Mouse (Mus musculus) limb, embryonic 14.5 days (tissue): Measurements from ENCODE around the gene Ugt1a5. TPM values are rescaled to one million over a fixed set of nuclear protein-coding genes. Genes with fewer than 3 reads are reported as not detected.
"Not testable (repeated sequence)": the region's sequence is repeated elsewhere in the genome, so short reads cannot be mapped to it uniquely, and the experiment has no call there.

Source experiments
- ATAC-seq: fragments of 200-750 bp; cut with Nextera tagmentation; 2 replicates; pipeline ENCODE4 v1.8.0; 2017; ENCODE audit warnings: low read depth, moderate number of reproducible peaks, moderate TSS enrichment; ENCODE audit not compliant: low FRiP score
- DNase-seq: peaks from one replicate; pipeline ENCODE4 v3.0.0-alpha.2; 2015; ENCODE audit warnings: low spot score
- H3K27ac ChIP-seq: fragments of 300-500 bp; sonication (generic); replicated peaks from 2 replicates; pipeline ENCODE4 v1.5.1; 2014; ENCODE audit warnings: low read depth, mild to moderate bottlenecking, low read length, moderate library complexity, mixed read lengths
- H3K27me3 ChIP-seq: fragments of 300-500 bp; sonication (generic); 2 replicates; pipeline ENCODE4 v1.6.1; 2014; ENCODE audit warnings: low read length, mixed read lengths; ENCODE audit not compliant: control insufficient read depth, insufficient read depth
- H3K36me3 ChIP-seq: fragments of 300-500 bp; sonication (generic); 2 replicates; pipeline ENCODE4 v1.6.1; 2014; ENCODE audit warnings: mild to moderate bottlenecking, low read length, moderate library complexity, mixed read lengths; ENCODE audit not compliant: control insufficient read depth, insufficient read depth
- H3K4me1 ChIP-seq: fragments of 300-500 bp; sonication (generic); 2 replicates; pipeline ENCODE4 v1.6.1; 2014; ENCODE audit warnings: antibody characterized with exemption, low read length, mixed read lengths; ENCODE audit not compliant: control insufficient read depth, insufficient read depth
- H3K4me2 ChIP-seq: fragments of 300-500 bp; sonication (generic); replicated peaks from 2 replicates; pipeline ENCODE4 v1.6.1; 2014; ENCODE audit warnings: low read depth, mild to moderate bottlenecking, low read length, moderate library complexity; ENCODE audit not compliant: severe bottlenecking
- H3K4me3 ChIP-seq: fragments of 300-500 bp; sonication (generic); replicated peaks from 2 replicates; pipeline ENCODE4 v1.5.1; 2014; ENCODE audit warnings: low read length
- H3K9ac ChIP-seq: fragments of 300-500 bp; sonication (generic); 2 replicates; pipeline ENCODE4 v1.6.1; 2014; ENCODE audit warnings: mild to moderate bottlenecking, low read depth, low read length, moderate library complexity; ENCODE audit not compliant: severe bottlenecking
- H3K9me3 ChIP-seq: fragments of 300-500 bp; sonication (generic); 2 replicates; pipeline ENCODE4 v1.6.1; 2016; ENCODE audit warnings: low read length; ENCODE audit not compliant: control insufficient read depth
- POLR2A ChIP-seq: fragments of 200-500 bp; IDR thresholded peaks from 2 replicates; pipeline ENCODE4 v1.8.0; 2012; ENCODE audit warnings: inconsistent platforms, mild to moderate bottlenecking, moderate library complexity, borderline replicate concordance; ENCODE audit not compliant: insufficient read depth, insufficient read length; ENCODE audit errors: extremely low read depth
- WGBS: fragments of 180-500 bp; shearing (Covaris S2); extraction: QIAGEN DNeasy Blood & Tissue Kit; methylation state at CpG from one replicate; pipeline ENCODE4 v1.1.7; 2014; 5-methylcytosine and 5-hydroxymethylcytosine counted together
- polyA plus RNA-seq, 2 experiments: library from polyadenylated mRNA; depleted of rRNA in 1 of 2; stranded (reverse) in 1 of 2; unstranded in 1 of 2; fragments of >200 nt; fragmentation: Nextera tagmentation in 1 of 2; extraction: Ambion mirVana in 1 of 2; gene quantifications; 2 replicates each; pipeline versions ENCODE4 v1.2.1 to v1.2.3; 2012 to 2014

Gene Ugt1a5
- polyA plus RNA-seq, 2 experiments: 0.08 TPM; not detected in 1

DNA sequence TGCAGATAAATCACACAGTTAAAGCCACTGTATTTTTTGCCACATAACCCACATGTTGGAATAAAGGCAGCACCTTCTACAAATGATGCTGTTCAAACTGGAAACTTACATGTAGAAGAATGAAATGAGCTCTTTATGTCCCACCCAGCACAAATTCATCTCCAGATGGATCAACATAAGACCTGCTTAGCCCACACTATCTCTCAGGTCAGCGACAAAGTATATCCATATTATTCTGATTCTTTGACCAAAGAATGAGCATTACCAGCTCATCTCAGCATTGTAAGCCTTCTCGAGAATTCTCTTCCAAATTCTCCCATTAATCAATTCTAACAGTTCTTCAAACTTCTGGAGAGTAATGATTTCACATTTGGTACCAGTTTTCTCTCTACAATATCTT is 56.4 kb downstream of the Ugt1a5 start:
- ATAC-seq: no peak
- Histone ChIP-seq H3K27me3 (no peaks in the 10 kb centered on the region), H3K27ac (no peak overlapping the region), H3K4me2 (no peak overlapping the region), H3K4me3 (no peak overlapping the region), H3K4me1 (no peaks in the 10 kb centered on the region), H3K36me3 (no peaks in the 10 kb centered on the region), H3K9me3 (peaks cover 29% of the 10 kb centered on the region), H3K9ac (no peak overlapping the region)
- DNase-seq: no peak
- no peak for TF ChIP-seq POLR2A
- WGBS: 50% methylated on average over 2 of the region's 2 CpGs

DNA sequence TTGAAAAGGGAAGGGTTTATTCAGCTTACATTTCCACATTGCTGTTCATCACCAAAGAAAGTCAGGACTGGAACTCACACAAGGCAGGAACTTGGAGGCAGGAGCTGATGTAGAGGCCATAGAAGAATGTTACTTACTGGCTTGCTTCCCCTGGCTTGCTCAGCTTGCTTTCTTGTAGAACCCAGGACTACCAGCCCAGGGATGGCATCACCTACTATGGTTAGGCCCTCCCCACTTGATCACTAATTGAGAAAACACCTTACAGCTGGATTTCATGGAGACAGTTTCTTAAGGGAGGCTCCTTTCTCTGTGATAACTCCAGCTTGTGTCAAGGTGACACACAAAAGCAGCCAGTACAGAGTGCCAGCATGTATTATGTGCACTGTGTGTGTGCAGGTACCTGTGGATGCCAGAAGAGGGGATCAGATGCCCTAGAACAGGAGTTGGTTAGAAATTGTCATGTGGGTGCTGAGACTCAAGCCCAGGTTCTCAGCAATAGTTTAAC is 57.3 kb downstream of the Ugt1a5 start:
- ATAC-seq, H3K27ac ChIP-seq, H3K4me1 ChIP-seq, H3K4me2 ChIP-seq, H3K9ac ChIP-seq, H3K4me3 ChIP-seq, H3K27me3 ChIP-seq, DNase-seq, H3K36me3 ChIP-seq: not testable (repeated sequence)
- peaks cover 31% of the 10 kb centered on the region for H3K9me3 ChIP-seq

DNA sequence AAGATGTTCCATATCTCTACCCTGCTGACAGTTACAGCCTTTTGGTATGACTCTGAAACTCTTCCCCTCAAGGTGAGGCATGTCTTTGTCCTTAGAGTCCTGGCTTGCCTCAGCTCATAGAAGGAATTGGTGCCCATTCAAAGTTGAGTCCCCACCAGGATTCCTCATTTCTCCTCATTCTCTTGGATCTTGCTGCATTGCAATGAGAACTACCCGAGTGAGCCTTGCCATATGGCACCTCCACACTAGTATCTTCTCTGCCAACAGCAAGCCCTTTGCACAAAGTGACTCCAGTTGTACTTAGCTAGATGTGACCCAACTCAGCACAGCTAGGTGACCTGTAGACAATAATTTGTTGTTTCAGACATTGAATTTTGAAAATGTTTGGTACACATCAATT is 57.8 kb downstream of the Ugt1a5 start:
- ATAC-seq: no peak
- WGBS: 60% methylated on average over 1 of the region's 1 CpGs

DNA sequence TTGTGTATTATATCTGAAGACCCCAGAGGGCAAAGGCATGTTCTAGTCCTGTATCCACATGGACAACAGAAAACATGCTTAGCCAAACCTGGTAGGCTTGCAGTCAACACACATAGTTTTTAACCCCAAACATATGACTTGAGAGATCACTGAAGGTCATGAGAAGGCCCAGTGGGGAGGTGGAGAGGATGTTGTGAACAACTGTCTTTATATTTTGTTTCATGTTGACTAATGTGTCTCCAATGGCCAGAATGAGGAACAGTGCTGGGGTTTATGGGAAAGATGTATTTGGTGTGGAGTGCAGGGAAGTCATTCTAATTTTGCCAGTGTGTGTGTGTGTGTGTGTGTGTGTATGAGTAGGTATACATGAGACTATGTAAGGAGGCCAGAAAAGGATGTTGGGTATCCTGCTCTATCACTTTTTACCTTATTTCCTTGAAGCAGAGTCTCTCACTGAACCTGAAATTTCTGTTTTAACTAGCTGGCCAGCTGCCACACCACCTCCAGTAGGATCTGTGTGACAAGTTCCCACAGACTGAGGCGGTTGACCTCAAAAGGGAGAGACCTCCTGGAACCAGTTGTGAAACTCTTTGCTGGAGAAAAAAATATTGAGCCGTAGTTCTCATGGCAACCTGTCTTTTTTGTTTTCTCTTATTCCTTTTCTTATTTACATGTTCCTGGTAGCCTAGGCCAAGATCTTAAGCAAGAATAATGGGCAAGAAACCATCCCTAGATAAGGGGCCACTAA is 58.4 kb downstream of the Ugt1a5 start:
- no peaks in the 10 kb centered on the region for H3K36me3 ChIP-seq
- no peak for TF ChIP-seq POLR2A
- H3K27me3 ChIP-seq: no peaks in the 10 kb centered on the region
- no peaks in the 10 kb centered on the region for H3K4me1 ChIP-seq
- no peak overlapping the region for H3K4me3 ChIP-seq
- H3K4me2 ChIP-seq: no peak overlapping the region
- WGBS: 64% methylated on average over 2 of the region's 2 CpGs
- ATAC-seq (no peak), DNase-seq (no peak)
- peaks cover 42% of the 10 kb centered on the region for H3K9me3 ChIP-seq
- H3K27ac ChIP-seq: no peak overlapping the region
- H3K9ac ChIP-seq: no peak overlapping the region

More for the DNA sequence above, 57.8 kb downstream of the Ugt1a5 start:
- TF ChIP-seq POLR2A: no peak
- no peak overlapping the region for H3K9ac ChIP-seq
- H3K4me2 ChIP-seq: no peak overlapping the region
- H3K27me3 ChIP-seq: no peaks in the 10 kb centered on the region
- no peak overlapping the region for H3K4me3 ChIP-seq
- peaks cover 36% of the 10 kb centered on the region for H3K9me3 ChIP-seq
- no peaks in the 10 kb centered on the region for H3K4me1 ChIP-seq
- H3K36me3 ChIP-seq: no peaks in the 10 kb centered on the region
- no peak overlapping the region for H3K27ac ChIP-seq
- no peak for DNase-seq

DNA sequence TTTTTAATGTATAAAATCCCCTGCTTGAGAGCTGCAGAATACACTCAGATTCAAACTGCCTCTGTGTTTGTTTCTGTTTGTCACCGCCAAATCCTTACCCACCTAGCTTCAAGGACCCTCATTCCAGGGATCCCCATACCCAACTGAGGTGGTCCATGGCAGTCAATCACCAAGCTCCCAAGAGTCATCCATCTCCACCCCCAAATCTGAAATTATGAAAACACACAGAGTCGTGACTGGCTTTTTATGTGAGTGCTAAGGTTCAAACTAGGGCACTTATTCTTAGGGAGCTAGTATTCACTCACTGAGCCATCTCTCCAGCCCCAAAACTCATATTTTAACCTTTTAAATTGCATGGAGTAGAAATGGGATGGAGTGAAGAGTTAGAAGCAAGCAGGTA is 59.5 kb downstream of the Ugt1a5 start:
- not testable (repeated sequence) for H3K4me3 ChIP-seq, H3K27me3 ChIP-seq, H3K9ac ChIP-seq, H3K36me3 ChIP-seq, H3K4me2 ChIP-seq, H3K4me1 ChIP-seq, ATAC-seq, DNase-seq, H3K27ac ChIP-seq
- peaks cover 53% of the 10 kb centered on the region for H3K9me3 ChIP-seq
- WGBS: 45% methylated on average over 2 of the region's 2 CpGs

DNA sequence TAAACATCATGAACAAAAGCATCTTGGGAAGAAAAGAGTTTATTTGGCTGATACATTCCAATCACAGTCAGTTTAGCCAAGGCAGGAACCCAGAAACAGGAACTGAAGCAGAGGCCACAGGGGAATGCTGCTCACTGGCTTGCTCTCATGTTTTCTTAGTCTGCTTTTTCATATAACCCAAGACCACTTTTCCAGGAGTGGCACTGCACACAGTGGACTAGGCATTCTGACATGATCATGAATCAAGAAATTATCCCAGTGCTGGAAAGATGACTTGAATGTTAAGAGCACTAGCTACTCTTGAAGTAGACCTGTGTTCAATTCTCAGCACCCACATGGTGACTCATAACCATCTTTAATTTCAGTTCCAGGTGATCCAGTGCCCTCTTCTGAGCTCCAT is 59.9 kb downstream of the Ugt1a5 start:
- Histone ChIP-seq H3K9me3 (peaks cover 57% of the 10 kb centered on the region), H3K4me1 (no peaks in the 10 kb centered on the region), H3K4me3 (no peak overlapping the region), H3K9ac (no peak overlapping the region), H3K27me3 (no peaks in the 10 kb centered on the region), H3K4me2 (no peak overlapping the region), H3K27ac (no peak overlapping the region), H3K36me3 (no peaks in the 10 kb centered on the region)
- ATAC-seq (no peak), DNase-seq (no peak)
- TF ChIP-seq POLR2A: no peak
